Mouse (Mus musculus) NIH3T3 (cell line): ENCODE data around the gene Alkbh4.
A peak's percentile ranks its signal among the peaks of the same experiment; 100 is the strongest.
"Not testable (repeated sequence)": the region's sequence is repeated elsewhere in the genome, so short reads cannot be mapped to it uniquely, and the experiment has no call there.

Source experiments
- DNase-seq: peaks from one replicate; pipeline ENCODE4 v3.0.0-alpha.2; 2012; ENCODE audit warnings: low read depth

Alkbh4 gene

DNA sequence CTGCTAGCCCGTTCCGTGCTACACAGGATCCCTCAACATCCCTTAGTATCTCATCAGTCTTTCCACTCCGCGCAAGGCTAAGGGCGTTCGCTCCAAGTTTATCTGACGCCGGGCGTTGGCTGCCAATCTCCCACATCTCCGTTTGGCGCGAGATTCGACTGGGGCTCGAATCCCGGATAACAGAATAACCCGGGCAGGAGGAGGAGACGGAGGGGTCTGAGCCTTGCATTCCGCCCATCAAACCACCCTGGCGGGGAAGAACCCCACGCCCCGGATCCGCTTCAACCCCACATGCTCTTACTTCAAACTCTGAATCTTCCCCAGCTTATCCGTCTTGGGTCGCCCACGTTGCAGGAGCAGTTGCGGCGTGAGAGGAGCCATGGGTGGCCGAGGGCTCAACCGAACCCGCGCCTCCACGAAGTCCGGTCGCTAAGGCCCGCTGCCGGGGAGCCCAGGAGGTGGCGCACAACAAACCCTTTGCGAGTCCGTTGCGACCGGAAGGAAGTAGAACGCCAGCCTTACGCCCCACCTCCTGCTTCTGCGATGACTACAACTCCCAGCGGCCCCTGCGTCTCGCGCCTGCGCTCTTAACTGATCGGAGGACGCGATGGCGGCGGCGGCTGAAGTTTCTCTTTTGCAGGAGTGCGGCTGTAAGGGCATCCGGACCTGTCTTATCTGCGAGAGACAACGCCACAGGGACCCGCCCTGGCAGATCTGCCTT lies at the start of gene Alkbh4, which contains the start of gene Lrwd1:
TSS of gene Alkbh4 (plus strand) at position 576 of the 721 bp plus-strand sequence.
TSS of gene Lrwd1 (minus strand) at position 504 of the 721 bp plus-strand sequence.
- peak; percentile 98 for DNase-seq

DNA sequence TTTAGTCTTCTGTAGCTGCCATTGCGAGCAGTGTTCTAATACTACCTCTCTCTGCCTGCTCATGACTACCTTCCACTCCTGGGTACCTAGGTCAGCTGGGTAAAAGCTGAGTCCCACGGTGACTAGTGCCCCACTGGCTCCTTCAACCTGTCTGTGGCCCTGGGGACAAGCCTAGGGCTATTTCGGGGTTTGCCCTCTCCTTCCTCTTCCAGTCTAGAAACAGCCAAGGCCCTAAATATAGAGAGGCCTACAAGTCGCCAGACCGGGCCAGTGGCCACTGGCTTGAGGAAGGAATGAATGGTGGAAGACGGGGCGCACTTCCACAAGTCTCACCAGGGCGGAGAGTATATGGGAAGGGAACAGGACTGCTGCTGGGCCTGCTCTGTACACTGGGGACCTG lies 49.7 kb upstream of the Alkbh4 start:
- DNase-seq, result no peak

DNA sequence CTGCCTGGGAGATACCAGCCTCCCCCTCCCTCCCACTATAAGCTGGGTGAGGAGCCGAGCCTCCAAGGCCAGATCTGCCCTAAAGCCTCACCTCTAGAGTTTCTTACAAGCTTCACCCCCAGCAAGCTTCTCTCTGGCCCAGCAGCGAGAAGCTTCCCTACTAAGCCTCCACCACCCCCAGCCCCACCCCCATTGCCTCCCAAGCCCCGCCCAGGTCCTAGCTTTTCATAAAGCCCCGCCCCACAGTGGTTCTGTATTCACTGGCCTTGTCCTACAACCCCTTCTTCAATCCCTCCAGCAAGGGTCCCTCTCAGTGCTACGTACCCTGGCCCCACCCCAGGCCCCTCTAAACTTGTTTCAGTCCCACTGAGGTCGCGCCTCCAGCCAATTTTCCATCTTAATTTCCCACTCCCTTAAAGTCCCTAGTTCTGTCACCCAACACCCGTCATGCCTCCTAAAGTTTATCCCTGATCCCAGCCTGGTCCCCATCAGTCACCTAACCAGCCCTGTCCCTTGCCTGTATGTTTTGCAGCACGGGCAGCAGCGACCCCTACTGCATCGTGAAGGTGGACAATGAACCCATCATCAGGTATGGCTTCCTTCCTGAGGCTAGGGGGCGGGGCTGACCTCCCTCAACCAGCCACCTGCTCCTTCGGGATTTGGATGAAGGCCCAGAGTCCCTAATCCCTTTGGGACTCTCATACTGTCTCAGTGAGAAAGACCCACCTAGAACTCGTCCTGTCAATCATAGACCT lies 46.9 kb upstream of the Alkbh4 start:
- no peak for DNase-seq

DNA sequence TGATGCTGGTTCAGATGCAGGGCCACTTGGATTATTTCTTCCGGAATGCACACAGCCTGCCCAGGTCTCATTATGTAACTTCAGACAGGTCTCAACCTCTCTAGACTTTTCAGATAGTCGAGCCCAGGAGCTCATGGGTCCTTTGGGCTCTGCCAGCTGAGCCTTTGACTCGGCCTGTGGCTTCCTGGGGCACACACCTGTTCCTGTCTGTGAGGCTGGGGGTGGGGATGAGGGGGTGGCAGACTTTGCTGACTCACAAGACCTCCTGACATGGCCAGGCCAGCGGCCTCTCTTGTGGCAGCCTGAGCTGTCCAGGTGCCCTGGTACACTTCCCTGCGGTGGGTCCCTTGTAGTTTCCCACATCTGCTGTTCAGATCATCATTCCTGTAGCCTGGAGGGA lies 44.0 kb upstream of the Alkbh4 start:
- no peak for DNase-seq

DNA sequence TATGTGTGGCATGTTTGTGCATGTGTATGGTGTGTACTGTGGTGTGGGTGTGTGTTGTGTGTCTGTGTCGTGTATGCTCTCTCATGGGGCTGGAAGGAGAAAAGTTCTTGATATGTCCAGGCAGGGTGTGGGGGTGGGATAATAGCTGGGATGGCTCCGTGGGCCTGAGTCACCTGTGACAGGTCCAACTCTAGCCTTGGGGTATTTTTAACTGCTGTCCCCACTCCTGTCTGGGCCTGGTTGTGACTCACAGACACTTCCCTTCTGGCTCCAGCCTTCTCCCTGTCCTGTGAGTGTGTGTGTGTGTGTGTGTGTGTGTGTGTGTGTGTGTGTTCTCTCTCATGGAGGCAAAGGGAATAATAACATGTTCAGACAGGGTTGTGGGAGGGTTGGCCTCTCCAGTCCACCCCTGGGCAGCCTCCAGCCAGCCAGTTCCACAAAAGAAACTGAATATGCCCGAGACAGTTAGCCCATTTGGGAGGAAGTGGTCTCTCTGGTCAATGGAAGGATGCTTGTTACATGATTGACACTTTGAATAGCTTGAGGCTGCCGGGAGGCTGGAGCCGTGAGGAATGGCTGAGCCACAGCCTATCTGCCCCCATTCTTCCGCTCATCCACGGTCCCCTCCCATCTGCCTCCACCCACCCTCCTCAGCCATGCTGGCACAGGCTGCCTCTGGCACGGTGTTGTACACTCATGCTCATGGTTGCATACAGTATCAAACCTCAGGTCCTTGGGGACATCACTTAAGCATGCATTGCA lies 41.5 kb upstream of the Alkbh4 start:
- peak; percentile 95 for DNase-seq

DNA sequence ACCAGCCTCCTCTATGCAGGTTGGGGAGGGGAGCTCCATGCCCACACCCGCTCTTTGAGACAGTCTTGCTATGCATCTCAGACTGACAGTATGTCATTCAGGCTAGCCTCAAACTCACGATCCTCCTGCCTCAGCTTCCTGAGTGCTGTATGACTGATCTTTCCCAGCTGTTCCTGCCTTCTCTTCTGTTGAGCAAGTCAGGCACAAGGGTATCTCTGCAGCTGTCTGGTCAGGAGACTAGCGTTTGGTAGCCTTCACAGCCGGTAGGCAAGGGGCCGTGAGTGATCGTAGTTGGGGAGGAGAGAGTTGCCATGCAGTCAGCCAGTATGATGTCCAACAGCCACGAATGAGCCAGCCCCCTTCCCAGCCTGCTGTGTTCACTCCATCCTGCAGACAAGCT lies 40.9 kb upstream of the Alkbh4 start:
- no peak for DNase-seq

DNA sequence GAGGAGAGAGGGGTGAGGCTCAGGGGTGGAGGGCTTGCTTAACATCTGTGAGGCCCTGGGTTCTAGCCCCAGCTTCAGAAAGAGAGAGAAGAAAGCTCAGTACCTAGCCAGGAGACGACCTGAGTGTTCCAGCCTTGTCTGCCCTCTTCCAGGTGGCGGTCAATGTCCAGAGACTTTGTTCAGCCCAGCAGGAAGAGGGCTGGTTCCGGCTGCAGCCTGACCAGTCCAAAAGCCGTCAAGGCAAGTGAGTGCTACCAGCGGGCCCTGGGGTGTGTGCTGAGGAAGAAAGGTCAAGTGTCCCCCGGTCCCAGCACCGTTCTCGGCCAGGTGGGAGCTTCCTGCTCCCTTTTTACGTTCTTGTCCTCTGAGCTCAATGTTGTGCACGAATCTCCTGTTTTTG lies 37.4 kb upstream of the Alkbh4 start:
- no peak for DNase-seq

DNA sequence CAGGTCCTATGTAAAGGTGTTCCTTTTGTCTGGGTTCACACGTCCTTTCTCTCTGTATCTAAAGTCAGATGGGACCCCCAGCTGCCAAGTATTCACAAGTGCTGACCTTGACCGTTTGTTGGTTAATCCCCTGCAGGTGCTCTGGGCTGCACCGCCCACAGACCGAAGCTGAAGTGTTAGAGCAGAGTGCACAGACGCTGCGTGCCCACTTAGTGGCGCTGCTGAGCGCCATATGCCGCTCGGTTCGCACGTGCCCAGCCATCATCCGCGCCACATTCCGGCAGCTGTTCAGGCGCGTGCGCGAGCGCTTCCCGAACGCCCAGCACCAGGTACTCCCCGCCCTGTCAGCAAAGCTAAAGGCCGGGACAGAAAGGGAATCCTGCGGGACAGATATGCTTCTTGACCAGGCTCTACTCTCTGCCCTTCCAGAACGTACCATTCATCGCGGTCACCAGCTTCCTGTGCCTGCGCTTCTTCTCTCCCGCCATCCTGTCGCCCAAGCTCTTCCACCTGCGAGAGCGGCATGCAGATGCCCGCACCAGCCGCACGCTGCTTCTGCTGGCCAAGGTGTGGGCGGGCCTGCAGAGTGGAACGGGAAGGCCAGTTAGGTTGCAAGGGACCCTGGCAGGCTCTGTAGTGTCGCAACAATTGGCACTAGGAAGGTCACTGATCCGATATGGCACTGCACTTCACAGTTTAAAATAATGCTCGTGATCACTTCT lies 33.7 kb upstream of the Alkbh4 start:
- DNase-seq, result no peak

DNA sequence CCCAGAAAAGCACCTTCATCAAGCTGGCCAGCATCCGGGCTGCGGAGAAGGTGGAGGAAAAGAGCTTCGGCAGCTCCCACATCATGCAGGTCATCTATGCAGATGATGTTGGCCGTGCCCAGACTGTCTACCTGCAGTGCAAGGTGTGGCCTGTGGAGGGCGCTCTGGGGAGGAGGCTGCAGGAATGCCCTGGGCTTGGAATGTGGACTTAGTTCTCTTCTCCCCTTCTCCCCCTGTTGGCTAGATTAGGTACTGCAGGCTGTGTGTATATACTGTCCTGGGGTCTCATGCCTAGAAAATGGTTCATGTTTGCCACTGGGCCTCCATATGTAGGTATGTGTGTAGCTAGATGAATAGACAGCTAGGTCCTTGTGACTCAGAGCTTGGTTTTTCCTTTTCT lies 31.4 kb upstream of the Alkbh4 start:
- DNase-seq, result peak; percentile 62

DNA sequence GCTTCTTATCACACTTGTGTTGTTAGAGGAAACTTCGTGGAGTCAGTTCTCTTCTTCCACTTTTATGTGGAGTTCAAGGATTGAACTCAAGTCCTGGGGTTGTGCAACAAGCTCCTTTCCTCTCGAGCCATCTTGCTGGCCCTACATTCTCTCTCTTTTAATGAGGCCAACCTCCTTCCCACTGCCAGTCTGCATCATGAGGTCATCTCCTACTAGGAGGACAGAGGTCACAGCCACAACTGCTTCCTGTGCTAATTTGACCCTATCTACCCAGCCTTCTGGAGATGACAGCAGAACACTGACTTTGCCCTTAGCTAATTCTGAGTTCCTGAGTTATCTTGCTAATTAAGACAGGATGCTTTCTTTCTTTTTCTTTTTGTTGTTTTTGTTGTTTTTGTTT lies 27.5 kb upstream of the Alkbh4 start:
- peak; percentile 22 for DNase-seq

DNA sequence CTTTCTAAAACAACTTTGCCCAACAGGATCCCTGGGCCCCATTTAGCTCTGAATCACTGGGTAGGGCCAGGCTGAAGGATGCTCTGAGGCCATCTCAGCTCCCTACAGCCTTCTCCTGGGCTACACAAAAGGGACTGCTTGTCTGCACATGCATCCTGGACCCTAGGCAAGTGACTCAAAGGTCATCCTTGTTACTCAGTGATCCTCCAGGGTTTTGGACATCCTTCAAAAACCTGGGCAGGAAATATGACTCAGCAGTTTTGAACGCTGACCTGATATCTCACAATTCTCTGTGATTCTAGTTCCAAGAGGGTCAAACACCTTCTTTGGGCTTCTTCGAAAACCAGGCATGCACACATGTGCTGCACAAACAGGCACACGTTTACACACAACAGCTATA lies 26.9 kb upstream of the Alkbh4 start:
- peak; percentile 50 for DNase-seq

DNA sequence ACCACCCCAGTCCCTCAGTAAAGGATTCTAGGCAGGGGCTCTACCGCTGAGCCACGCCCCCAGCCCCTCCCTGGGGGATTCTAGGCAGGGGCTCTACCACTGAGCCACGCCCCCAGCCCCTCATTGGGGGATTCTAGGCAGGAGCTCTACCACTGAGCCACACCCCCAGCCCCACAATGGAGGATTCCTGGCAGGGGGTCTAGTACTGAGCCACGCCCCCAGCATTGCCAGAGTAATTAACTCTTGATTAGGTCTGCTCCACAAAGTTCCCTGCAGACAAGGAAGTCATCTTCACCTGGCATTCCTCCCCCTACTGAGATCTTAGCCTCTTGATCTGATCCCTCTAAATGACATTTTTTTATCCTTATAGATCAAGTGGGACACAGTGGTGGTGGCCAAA lies 22.4 kb upstream of the Alkbh4 start:
- DNase-seq, result not testable (repeated sequence)

DNA sequence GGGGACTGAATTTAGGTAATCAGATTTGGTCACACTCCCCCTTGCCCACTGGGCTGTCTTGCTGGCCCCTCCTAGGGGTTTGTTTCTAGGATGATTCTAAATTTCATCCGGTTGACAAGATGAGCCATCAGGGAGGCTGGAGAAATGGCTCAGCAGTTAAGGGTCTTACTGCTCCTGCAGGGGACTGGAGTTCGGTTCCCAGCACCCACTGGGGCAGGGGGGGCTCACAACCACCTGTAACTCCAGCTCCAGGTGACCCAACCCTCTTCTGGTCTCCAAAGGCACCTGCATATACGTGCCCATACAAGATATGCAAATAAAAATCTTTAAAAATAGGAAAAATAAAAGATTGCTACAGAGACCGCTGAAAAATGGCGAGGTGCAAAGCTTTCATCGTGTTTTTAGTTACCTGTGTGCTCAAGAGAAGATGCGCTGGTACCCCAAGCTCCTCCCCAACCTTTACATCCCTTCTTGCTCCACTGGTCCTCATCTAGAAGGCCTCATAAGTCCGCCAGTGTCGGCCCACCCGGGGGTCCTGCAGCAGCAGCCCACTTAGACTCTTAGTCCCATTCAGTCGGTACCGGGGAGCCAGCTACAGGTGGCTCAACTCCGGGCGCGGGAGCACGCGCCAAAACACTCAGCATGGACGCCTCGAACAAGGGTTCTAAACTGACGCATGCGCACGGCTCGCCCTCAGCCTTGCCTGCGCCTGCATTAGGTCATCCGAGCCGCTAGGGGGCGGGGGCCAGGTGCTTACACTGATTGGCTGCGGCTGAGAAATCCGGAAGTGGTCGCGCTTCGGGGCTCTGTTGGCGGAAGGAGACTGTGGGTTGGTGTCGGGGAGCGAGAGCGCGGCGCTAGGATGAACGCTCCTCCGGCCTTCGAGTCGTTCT lies 19.8 kb upstream of the Alkbh4 start, which contains the start of gene Polr2j:
TSS of gene Polr2j (plus strand) at position 741 of the 893 bp plus-strand sequence.
- DNase-seq, result peak; percentile 99

DNA sequence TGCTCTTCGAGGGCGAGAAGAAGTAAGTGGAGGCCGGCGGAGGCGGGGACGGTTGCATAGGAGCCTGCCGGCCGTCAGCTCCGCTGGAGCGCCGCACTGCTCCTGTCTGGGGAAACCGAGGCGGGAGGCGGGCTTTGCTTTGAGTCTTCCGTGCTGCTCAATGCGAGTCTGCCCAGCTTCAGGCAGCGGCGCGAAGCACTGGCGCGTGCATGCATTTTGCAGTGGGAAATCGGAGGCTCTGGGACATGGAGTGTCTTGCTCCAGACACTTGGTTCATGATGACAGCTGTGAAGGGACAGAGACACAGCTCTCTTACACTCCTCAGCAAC lies 19.2 kb upstream of the Alkbh4 start:
- no peak for DNase-seq

DNA sequence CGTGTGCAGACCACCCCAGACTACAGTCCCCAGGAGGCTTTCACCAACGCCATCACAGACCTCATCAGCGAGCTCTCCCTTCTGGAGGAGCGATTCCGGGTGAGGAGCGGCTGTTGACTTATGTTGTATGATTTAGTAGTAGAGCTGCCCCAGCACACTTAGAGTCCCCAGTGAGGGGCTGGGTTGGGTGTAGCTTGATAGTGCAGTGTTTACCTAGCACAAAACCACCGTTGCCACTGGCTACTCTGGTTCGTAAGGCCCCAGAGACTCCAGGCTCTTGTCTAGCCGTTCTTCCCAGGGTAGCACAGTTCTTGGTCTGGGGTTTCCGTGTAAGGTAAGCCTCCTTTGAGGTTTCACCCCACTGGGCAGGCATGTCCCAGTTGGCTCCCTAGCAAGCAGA lies 13.8 kb upstream of the Alkbh4 start:
- no peak for DNase-seq

DNA sequence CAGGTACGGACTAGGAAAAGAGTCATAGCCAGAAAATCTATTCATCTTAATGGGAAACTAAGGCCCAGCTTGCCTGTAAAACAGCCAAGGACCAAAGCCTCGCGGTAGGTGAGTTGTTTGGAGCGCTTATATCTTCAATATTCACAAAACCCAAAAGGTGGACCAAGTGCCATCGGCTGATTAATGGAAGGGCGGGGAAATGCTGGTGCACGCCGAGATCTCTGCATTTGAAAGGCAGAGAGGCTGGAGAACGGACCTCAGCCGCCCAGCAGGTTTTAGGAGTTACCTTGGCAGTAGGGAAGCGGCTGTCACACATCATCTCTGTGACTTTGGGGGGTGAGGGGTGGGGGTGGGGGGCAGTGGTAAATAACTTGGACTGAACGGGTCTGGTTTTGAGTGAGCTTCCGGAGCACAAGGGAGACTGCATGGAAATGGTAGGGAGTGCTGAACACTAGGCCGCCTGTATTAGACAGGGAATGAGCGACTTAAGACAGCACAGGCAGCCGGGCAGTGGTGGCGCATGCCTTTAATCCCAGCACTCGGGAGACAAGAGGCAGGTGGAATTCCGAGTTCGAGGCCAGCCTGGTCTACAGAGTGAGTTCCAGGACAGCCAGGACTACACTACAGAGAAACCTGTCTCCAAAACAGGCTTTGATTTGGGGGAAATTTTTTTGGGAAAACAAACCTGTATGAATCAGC lies 495 bp downstream of the Alkbh4 start:
- DNase-seq, result peak; percentile 46

DNA sequence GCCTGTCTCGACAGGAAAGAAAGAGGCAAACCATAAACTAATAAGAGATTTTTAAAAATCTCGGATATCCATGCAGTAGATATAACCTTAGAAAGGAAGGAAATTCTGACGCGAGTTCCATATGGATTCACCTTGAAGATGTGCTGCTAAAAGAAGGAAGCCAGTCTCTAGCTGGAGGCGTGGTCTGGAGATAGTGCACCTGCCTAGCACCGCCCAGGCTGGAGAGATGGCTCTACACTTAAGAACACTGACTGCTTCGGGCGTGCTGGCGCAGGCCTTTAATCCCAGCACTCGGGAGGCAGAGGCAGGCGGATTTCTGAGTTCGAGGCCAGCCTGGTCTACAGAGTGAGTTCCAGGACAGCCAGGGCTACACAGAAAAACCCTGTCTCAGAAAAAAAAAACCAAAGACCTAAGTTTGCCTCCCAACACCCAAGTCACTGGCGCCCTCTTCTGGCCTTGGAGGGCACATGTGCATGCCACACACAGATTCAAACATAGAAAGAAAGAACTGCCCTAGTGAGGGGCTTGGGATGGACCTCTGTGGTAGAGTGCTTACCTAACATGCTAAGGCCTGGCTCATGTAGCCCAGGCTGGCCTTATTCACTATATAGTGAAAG lies 1.8 kb downstream of the Alkbh4 start:
- DNase-seq, result peak; percentile 80

DNA sequence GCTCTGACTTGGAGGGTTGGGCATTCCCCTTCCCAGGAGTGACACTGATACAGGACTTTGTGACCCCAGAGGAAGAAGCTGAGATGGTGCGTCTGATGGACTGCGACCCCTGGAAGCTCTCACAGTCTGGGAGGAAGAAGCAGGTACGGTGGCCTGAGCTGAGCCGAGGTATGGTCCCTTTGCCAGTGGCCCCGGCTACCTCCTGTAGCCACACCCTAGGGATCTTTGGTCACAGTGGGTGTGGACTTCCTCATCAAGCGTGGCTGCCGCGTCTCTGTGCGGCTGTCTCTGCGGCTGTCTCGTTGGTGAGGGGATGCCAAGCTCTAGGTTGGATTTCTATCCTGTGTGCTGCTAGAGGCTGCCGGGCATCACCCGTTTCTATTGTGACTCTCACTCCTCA lies 3.4 kb downstream of the Alkbh4 start:
- DNase-seq, result no peak

DNA sequence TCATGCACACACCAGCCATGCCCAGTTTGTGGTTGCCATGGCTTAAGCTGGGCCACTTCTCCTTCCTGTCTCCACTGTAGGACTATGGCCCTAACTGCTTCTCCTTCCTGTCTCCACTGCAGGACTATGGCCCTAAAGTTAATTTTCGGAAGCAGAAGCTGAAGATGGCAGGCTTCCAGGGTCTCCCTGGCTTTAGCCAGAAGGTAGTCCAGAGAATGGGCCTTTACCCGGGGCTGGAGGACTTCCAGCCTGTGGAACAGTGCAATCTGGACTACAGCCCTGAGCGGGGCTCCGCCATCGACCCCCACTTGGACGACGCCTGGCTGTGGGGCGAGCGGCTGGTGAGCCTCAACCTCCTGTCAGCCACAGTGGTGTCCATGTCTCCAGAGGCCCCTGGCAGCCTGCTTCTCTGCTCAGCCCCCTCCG lies 4.1 kb downstream of the Alkbh4 start:
- no peak for DNase-seq

DNA sequence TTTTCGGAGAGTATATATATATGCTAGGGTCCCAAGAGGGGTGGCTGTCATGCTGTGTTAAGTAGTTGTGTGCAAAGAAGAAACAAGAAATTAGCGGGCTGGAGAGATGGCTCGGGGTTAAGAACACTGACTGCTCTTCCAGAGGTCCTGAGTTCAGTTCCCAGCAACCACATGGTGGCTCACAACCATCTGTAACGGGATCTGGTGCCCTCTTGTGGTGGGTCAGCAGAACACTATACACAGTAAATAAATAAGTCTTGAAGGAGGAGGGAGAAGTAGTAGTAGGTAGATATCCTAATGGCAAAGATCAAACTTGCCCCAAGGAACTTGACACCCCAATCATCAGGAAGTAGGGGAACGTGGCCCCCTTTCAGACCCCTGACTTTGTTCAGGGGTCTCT lies 6.8 kb downstream of the Alkbh4 start:
- DNase-seq, result peak; percentile 18
